Mouse (Mus musculus): Measurements from ENCODE around the gene 4930522L14Rik. TPM values are rescaled to one million over a fixed set of nuclear protein-coding genes. Genes with fewer than 3 reads are reported as not detected.
"Not testable (repeated sequence)": the region's sequence is repeated elsewhere in the genome, so short reads cannot be mapped to it uniquely, and the experiment has no call there.

4930522L14Rik gene
- 14.4 and 15.5 TPM in 2 replicates for total RNA-seq (2015)
- 14.9 and 19.5 TPM in 2 replicates for total RNA-seq (2017)

- ATAC-seq (ENCODE audit: poor library complexity, severe bottlenecking): peak; percentile 96
Observed at GRCm38 (mm10) chr5:109751391-109752071, at the start of gene 4930522L14Rik. TSS of gene 4930522L14Rik (minus strand) at chr5:109751886.

- not testable (repeated sequence) for ATAC-seq (ENCODE audit: poor library complexity, severe bottlenecking)
Observed at GRCm38 (mm10) chr5:109801466-109801865, 49.8 kb upstream of the 4930522L14Rik start.

GRCm38 (mm10) chr5:109799948-109800347 is 48.3 kb upstream of the 4930522L14Rik start:
- ATAC-seq (ENCODE audit: poor library complexity, severe bottlenecking): peak; percentile 30

GRCm38 (mm10) chr5:109797017-109797416 is 45.3 kb upstream of the 4930522L14Rik start:
- ATAC-seq (ENCODE audit: poor library complexity, severe bottlenecking): not testable (repeated sequence)

GRCm38 (mm10) chr5:109795967-109796652 is 44.4 kb upstream of the 4930522L14Rik start:
- peak; percentile 94 for ATAC-seq (ENCODE audit: poor library complexity, severe bottlenecking)

- peak; percentile 21 for ATAC-seq (ENCODE audit: poor library complexity, severe bottlenecking)
Observed at GRCm38 (mm10) chr5:109752073-109752780, 541 bp upstream of the 4930522L14Rik start.

- not testable (repeated sequence) for ATAC-seq (ENCODE audit: poor library complexity, severe bottlenecking)
Observed at GRCm38 (mm10) chr5:109745081-109745480, 6.6 kb downstream of the 4930522L14Rik start.

GRCm38 (mm10) chr5:109717341-109717740 is 34.3 kb downstream of the 4930522L14Rik start:
- ATAC-seq (ENCODE audit: poor library complexity, severe bottlenecking): not testable (repeated sequence)

- not testable (repeated sequence) for ATAC-seq (ENCODE audit: poor library complexity, severe bottlenecking)
Observed at GRCm38 (mm10) chr5:109691205-109691965, 60.3 kb downstream of the 4930522L14Rik start.

- peak; percentile 97 for ATAC-seq (ENCODE audit: poor library complexity, severe bottlenecking)
Observed at GRCm38 (mm10) chr5:109690537-109691201, 61.0 kb downstream of the 4930522L14Rik start, which contains the start of gene 5430403G16Rik. TSS of gene 5430403G16Rik (minus strand) at chr5:109691041.

Other genes with a start within 250 kb of the 4930522L14Rik start
- gene Crlf2, start 192.9 kb downstream of the 4930522L14Rik start, total RNA-seq (2015): 25.0 and 32.9 TPM in 2 replicates
- gene Crlf2, start 192.9 kb downstream of the 4930522L14Rik start, total RNA-seq (2017): 38.0 and 39.9 TPM in 2 replicates
- gene 5430403G16Rik, start 60.8 kb downstream of the 4930522L14Rik start, total RNA-seq (2015): 1.9 and 2.2 TPM in 2 replicates
- gene 5430403G16Rik, start 60.8 kb downstream of the 4930522L14Rik start, total RNA-seq (2017): 0.88 and 0.94 TPM in 2 replicates
- gene Gm15446, start 171.5 kb upstream of the 4930522L14Rik start, total RNA-seq (2015): 7.4 and 15.5 TPM in 2 replicates
- 28.0 and 31.8 TPM in 2 replicates for gene Gm15446, start 171.5 kb upstream of the 4930522L14Rik start, total RNA-seq (2017)
- 15.3 and 20.1 TPM in 2 replicates for gene Zfp932, start 244.6 kb upstream of the 4930522L14Rik start, total RNA-seq (2015)
- gene Zfp932, start 244.6 kb upstream of the 4930522L14Rik start, total RNA-seq (2017): 39.2 and 50.6 TPM in 2 replicates